Mouse (Mus musculus) brain, embryonic 18.5 days (tissue): ENCODE results near the gene Zcchc3.

Experiments used
- DNase-seq: peaks from one replicate; pipeline ENCODE4 v3.0.0-alpha.2; 2012; ENCODE audit warnings: low read depth, low spot score

Zcchc3 gene

GRCm38 (mm10) chr2:152409781-152410180 is 5.0 kb downstream of the Zcchc3 start:
- no peak for DNase-seq

GRCm38 (mm10) chr2:152406126-152406525 is 8.7 kb downstream of the Zcchc3 start:
- DNase-seq: peak; percentile 86

GRCm38 (mm10) chr2:152399122-152399542 is 15.7 kb downstream of the Zcchc3 start:
- no peak for DNase-seq

DNA sequence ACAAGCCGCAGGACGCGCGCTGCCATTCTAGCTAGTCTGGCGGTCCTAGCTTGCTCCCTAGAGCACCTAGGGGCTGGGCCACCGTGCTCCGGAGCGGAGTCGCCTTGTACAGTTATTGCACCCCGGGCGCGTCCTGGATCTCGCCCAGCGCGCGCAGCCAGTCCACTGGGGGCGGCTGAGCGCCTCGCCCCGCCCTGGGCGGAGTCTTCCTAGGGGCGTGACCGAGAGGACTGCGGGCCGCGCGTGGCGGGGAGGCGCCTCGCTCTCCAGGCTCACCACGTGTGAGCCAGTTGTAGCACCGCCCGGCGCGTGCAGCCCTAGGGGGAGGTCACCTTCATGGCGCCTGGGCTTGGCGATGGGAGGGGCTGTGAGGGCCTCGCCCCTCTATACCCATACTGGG is 16.1 kb downstream of the Zcchc3 start:
- DNase-seq: peak; percentile 82

DNA sequence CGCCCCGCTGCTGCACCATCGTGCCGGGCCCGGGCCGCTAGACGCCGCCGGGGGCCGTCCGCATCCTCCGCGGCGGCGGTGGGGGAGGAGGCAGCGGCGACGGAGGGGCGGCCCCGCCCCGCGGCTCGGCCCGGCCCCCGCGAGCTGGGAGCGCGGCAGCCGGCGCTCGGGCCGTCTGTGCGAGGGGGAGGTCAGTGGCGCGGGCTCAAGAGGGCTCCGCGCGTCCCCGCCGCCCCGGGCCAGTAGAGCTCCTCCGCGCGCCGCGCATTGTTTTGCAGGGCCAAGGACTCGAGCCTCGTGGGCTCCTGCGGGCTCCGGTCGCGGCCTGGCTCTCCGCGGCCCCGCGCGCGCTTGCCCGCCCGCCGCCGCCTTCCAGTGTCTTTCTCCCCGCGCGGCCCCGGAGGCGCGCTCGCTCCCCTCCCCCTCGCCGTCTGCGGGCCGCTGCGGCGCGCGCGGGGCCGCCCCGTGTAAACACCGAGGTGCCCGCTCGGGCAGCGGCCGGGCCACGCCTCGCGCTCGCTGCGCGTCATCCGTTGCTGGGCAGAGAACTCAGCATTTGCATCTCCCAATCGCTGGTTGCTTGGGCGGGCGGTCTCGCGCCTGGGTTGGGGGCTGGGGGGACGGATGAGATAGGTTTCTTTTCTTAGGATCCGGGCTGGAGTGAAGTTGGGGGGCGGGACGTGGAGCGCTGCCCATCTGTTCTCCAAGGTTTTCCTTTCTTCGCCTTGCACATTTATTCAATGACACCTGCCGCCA is 17.0 kb downstream of the Zcchc3 start, which contains the start of gene Sox12:
Gene Sox12 (minus strand): TSS at position 384 of the 756 bp plus-strand sequence.
- peak; percentile 92 for DNase-seq

DNA sequence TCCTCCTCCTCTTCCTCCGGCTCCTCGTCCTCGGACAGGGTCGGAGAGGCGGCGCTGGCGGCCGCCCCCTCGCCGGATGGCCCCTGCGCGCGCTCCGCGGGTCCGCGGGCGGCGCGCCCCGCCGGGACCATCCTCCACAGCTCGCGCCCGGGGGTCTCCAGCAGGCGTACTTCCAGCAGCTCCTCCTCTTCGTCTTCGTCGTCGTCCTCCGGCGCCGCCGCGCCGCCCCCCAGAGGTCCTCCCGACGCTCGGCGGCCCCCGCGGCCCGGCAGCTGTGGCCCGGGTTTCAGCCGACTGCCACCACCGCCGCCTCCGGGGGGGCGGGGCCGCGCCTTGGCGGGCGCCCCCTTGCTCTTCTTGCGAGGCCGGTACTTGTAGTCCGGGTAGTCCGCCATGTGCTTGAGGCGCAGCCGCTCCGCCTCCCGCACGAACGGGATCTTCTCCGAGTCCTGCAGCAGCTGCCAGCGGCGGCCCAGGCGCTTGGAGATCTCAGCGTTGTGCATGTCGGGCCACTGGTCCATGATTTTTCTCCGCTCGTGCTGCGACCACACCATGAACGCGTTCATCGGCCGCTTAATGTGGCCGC is 17.7 kb downstream of the Zcchc3 start:
- DNase-seq: no peak

- peak; percentile 96 for DNase-seq
Measured at GRCm38 (mm10) chr2:152396110-152397003, 18.5 kb downstream of the Zcchc3 start.

DNA sequence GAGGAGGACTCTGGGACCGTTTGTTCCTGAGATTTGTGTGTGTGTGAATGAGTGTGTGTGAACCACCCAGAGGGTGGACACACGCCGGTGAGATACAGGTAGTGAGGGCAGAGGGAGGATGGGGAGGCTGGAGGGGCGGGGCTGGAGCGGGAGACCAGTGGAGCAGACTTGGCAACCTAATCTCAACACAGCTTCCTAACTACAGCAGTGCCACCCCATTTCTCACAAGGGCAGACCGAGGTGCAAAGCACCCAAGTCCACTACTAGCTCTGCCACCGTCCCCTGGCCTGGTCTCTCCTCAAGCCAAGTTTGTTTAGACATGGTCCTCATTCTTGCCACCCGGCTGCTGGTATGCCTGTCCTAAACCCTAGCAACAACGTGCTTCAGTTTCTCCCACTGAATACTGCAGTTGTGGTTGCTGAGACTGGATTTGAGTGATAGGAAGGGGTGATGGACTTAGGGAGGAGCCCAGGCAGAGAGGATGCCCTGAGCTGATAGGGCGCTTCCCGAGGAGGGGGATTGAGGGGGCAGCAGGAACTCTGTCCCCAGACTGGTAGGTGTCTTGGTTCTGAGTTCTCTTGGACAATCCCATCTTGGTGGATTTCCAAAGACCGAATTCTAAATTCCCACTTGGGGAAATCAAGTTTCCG is 19.4 kb downstream of the Zcchc3 start:
- no peak for DNase-seq

- no peak for DNase-seq
Measured at GRCm38 (mm10) chr2:152393225-152394017, 21.4 kb downstream of the Zcchc3 start.

DNA sequence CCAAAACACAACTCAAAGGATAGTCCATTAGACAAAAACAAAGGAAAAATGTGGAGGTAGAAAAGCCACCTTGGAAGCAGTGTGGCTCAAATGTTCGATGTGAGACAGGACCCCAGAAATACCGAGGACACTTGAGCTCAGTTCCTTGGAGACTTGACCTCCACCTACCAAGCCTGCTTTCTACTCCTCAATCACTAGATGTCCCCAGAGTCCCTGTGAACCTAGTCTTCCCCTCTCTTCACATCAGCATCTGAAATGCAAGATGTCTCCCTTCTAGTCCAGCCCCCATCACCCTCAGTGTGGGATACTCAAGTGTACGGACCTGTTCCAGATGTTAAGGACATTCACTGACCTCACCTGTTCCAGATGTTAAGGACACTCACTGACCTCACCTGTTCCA is 22.0 kb downstream of the Zcchc3 start:
- DNase-seq: no peak

DNA sequence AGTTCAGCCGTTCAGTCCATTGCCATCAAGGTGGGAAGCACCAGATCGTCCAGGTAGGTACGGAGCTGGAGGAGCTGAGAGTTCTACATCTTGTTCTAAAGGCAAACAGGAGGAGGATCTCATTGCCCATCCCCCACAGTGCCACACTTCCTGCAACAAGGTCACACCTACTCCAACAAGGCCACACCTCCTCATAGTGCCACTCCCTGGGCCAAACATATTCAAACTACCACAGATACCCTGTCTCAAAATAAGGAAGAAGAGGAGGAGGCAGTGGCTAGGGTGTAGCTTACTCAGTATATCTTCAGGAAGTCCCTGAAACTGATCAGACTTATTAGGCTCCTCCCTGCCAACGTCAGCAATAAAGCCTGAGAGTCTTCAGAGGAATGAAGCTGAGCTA is 30.6 kb downstream of the Zcchc3 start:
- DNase-seq: no peak

DNA sequence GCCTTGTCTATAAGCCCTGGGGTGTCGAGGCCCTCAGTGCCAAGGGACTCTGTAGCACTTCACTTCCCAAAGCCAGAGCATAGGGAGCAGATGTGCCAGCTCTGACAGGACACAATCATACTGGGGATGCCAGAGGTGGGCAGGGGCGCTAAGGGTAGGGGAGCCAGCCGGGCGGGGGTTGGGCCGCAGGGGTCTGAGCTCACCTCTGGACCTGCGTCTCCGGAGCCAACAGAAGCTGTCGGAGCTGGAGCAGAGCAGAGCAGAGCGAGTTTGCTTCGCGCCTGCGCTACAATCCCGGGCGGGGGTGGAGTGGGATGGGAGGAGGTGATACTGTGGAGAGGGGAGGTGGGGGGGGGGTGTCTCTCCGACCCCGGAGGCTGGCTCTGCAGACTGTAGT is 38.5 kb downstream of the Zcchc3 start, which contains the start of gene Nrsn2:
Gene Nrsn2 (minus strand): TSS at position 294 of the 397 bp plus-strand sequence.
- no peak for DNase-seq

GRCm38 (mm10) chr2:152375652-152376344 is 39.0 kb downstream of the Zcchc3 start:
- no peak for DNase-seq

DNA sequence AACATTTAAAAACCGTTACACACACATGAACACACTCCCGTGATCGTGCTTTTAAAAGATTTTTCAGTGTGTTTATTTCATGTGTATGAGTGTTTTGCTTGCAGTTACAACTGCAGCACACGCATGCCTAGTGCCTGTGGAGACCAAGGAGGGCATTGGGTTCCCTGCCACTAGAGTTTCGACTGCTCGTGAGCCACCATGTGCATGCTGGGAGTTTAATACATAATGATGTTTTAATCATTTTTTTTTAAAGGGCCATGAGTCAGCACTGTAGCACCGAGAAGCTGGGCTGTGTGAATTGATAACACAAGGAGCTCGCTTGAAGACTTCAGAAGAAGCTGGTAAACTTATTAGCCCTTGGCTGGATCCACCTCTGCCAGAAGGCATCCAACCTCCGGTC is 41.3 kb downstream of the Zcchc3 start:
- no peak for DNase-seq

DNA sequence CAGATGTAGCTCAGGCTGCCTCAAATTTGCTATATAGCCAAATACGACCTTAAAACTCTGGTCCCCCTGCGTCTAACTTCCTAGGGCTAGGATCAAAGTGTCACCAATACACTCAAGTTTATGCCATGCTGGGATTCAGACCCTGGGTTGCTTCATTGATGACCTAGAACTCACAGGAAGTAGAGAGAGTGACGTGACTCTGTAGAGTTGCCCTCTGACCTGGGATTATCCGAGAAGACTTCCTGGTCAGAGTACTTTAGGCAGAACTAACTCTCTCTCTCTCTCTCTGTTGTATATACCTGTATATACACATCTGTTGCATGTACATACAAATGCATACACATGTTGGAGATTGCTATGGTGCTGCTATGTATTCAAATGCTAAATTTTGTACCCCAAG is 42.2 kb downstream of the Zcchc3 start:
- DNase-seq: no peak

DNA sequence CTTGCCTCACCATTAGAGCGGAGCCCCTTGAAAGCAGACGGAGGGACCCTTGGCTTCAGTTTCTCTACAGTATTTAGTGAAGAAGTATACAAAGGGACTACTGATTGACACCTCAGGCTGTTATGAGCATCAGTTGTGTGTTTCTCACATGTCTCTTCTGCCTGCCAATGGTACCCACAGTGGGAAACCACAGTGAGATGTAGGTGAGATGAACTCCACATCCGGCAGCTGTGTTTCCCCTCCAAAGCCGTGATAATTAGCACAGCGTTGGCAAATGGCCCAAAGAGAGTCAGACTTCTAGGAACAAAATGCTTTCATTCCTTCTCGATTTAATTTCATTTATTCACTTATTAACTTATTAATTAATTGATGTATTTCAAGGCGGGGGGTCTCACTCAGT is 42.7 kb downstream of the Zcchc3 start:
- DNase-seq: no peak

DNA sequence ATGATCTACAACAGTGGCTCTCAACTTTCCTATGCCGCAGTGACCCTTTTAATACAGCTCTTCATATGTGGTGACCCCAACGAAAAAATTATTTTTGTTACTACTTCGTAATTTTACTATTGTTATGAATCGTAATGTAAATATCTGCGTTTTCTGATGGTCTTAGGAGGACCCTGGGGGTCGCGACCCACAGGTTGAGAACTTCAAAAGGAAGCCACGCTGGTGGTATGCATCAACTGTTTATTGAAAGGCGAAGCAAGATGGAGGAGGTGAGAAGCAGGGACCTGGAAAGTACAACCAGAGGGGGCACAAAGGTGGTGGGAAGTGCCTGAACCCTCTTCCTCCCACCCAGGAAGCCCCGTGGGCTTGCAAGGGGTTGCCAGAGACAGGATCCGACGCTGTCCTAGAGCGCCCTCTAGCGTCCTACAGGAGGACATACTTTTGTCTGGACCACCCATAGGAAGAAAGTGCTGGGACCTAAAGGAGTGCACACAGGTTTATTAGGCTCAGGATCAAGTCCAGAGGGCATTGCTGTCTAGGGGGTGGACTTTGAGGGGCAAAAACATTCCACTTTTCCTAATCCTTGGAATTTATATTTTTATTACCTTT is 46.2 kb downstream of the Zcchc3 start:
- DNase-seq: no peak

- DNase-seq: no peak
Measured at GRCm38 (mm10) chr2:152367917-152368316, 46.9 kb downstream of the Zcchc3 start.

DNA sequence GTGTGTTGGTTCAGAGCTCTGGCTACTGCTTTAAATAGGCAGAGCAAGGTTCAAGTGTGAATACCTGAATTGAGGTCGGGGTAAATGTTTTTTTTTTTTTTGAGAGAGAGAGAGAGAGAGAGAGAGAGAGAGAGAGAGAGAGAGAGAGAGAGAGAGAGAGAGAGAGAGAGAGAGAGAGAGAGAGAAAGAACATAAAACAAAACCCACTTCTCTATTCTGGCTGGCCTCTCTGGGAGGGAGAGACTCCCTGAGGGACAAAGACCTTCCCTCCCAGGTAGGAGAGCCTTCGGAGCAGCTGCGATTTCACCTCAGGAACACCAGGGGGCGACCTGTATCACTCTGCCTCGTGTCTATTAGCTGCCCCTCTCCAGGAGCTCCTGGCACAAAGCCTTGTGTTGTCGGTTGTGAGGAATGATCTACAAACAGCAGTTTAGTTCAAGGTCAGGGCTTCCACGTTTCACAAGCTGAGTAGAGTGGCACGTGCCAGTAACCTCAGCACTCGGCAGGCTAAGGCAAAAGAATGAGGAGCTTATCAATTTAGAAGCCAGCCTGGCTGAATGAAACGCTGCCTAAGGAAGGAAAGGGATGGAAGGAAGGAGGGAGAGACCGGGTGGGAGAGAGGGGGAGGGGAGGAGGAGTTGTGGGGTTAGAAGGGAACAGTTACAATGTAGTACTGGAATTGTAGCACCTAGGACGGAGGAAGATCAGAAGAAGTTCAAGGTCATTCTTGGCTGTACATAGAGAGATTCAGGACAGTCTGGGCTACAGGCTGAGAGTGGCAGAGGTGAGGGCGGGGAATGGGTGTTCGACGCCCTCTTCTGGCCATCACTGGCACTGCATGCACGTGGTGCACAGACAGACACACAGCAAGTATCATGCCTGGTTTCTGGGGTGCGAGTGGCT is 51.3 kb downstream of the Zcchc3 start:
- peak; percentile 67 for DNase-seq
